Mouse (Mus musculus) heart, postnatal 14 days (tissue): Measurements from ENCODE around the gene Olfr1451. TPM values are rescaled to one million over a fixed set of nuclear protein-coding genes. Genes with fewer than 3 reads are reported as not detected.
"Not testable (repeated sequence)": the region's sequence is repeated elsewhere in the genome, so short reads cannot be mapped to it uniquely, and the experiment has no call there.

Source experiments
- DNase-seq, 2 experiments: peaks; one replicate each; pipeline ENCODE4 v3.0.0; 2021 to 2022
- intact Hi-C: fragments of 180-260 bp; cut with DNase I; formaldehyde crosslinking; loops from one replicate; pipeline ENCODE4 v1.15.1; 2025
- long read RNA-seq, 2 experiments: library from polyadenylated mRNA; stranded (forward); transcript quantifications; one replicate each; pipeline ENCODE4 v2.0.0; 2021
- total RNA-seq, 2 experiments: library from RNA; stranded (reverse); gene quantifications; 2 replicates each; pipeline ENCODE4 v1.2.3; 2021

The Olfr1451 gene
- not detected for total RNA-seq
- long read RNA-seq, experiment 1: 0 reads
- long read RNA-seq, experiment 2: 0 reads

DNA sequence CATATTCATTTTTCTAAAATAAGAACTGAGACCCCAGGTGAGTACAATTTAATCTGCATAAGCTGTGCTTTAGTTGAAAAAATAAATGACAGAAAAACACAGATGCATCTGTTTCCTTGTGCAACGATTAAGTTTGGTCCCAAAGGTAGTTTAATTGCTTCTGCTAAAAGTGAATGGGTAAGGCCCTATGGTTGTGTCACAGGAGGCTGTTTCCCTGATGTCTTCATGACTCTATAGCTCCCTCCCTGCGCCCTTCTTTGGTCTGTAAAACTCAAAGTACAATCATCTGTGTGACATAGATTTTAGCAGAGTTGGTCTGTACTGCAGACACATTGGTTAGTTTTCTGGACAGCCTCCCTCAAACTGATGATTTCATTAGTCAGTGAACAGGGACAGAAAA lies at the start of gene Olfr1451:
Gene Olfr1451 (plus strand): TSS at position 301 of the 400 bp plus-strand sequence.
- DNase-seq: no peak
- intact Hi-C loops: no loop called here

GRCm38 (mm10) chr19:12949958-12950357 lies 44.9 kb upstream of the Olfr1451 start, which contains the start of gene Olfr1450:
Olfr1450 (plus strand) TSS chr19:12950258.
- intact Hi-C loops: no loop called here
- DNase-seq: no peak

- intact Hi-C loops, DNase-seq: not testable (repeated sequence)
Observed at GRCm38 (mm10) chr19:12970082-12970481, 24.7 kb upstream of the Olfr1451 start.

- intact Hi-C loops, DNase-seq: not testable (repeated sequence)
Observed at GRCm38 (mm10) chr19:12992316-12992715, 2.5 kb upstream of the Olfr1451 start.

DNA sequence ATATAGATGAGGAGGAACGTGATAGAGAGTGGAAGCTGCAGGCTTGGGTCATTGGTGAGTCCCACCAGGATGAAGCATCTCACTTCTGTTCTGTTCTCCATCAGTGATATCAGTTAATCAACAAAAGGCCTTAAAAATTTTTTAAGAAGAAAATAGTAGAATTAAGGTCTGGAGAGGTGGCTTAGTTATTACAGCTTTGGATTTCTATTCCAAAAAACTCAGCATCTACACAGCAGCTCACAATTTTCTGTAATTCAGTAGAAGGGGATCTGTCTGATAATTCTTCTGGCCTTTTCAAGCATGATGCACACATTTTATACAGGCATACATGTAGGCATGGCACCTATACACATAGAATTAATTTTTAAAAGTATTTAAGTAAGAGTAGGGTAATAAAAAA lies 33.4 kb downstream of the Olfr1451 start, which contains the start of gene Olfr1453:
Gene Olfr1453 (minus strand): TSS at position 101 of the 400 bp plus-strand sequence.
- intact Hi-C loops: no loop called here
- DNase-seq: no peak

Other genes starting within 250 kb of the Olfr1451 start
- gene Cntf, start 229.4 kb upstream of the Olfr1451 start, total RNA-seq: 1 to 10 TPM; 1.6 to 2.0 TPM
- 10 to 100 TPM; 69.4 to 70.8 TPM for gene Zfp91, start 198.9 kb upstream of the Olfr1451 start, total RNA-seq
- 1 to 10 TPM; 1.1 to 1.3 TPM for gene Lpxn, start 198.8 kb upstream of the Olfr1451 start, total RNA-seq
- not detected for gene Gm5244, start 148.3 kb upstream of the Olfr1451 start, total RNA-seq
- not detected for gene Olfr1444, start 137.7 kb upstream of the Olfr1451 start, total RNA-seq
- not detected for gene Olfr1445, start 111.2 kb upstream of the Olfr1451 start, total RNA-seq
- not detected for gene Olfr1446, start 101.5 kb upstream of the Olfr1451 start, total RNA-seq
- gene Olfr1447, start 91.3 kb upstream of the Olfr1451 start, total RNA-seq: not detected
- gene Olfr1448, start 70.6 kb upstream of the Olfr1451 start, total RNA-seq: not detected
- not detected for gene Olfr1449, start 64.2 kb upstream of the Olfr1451 start, total RNA-seq
- gene Olfr1450, start 44.8 kb upstream of the Olfr1451 start, total RNA-seq: not detected
- gene Olfr1453, start 33.3 kb downstream of the Olfr1451 start, total RNA-seq: not detected
- not detected for gene Olfr1454, start 65.6 kb downstream of the Olfr1451 start, total RNA-seq
- gene Olfr1457, start 102.9 kb downstream of the Olfr1451 start, total RNA-seq: not detected
- not detected for gene Olfr1458, start 111.8 kb downstream of the Olfr1451 start, total RNA-seq
- gene Olfr1459, start 154.5 kb downstream of the Olfr1451 start, total RNA-seq: under 1 TPM; 0.05 to 0.07 TPM
- gene Olfr1461, start 168.0 kb downstream of the Olfr1451 start, total RNA-seq: not detected
- gene Olfr1462, start 190.7 kb downstream of the Olfr1451 start, total RNA-seq: not detected
- gene Olfr1463, start 236.3 kb downstream of the Olfr1451 start, total RNA-seq: not detected